In the genomic region with DNA sequence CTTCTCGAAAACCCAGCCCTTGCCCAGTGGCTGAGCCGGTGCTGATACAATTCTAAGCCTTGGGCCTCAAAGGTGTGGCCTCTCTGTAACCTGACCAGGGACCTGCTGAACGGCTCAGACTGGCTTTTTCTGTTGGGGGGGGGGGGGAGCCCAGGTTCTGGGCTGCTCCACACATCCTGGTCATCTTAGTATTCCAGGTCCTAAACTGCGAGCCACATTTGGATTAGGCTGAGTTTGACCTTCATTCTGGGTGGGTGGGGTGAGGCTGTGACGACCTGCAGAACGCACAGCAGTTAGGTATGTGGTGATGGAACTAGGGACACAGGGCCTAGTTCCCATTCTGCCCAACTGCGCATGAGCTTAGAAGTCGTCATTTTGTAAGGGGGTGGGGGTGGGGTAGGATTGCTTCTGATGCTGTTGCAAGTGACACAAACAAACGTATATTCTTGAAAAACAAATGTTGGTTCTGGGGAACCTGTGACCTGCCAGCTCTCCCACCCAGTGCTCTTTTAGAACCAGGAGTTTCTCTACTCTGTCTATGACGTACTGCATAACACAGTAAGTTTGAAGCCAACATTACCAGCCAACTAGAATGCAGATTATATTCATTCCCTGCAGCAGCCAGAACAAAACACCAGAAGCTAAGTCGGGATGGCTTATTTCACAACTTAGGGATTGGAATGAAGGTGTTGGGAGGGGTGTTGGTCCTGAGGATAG, we compare ENCODE assay signal across 9 mouse cellular contexts. TPM values are rescaled to one million over a fixed set of nuclear protein-coding genes. Genes with fewer than 3 reads are reported as not detected.
A peak's percentile ranks its signal among the peaks of the same experiment; 100 is the strongest.
DNase-seq lines count a peak whose midpoint lies in the region; TF ChIP-seq lines count a peak whose summit lies in the region.
"Had no signal": no experiment of that assay in that cellular context is flagged by ENCODE, and none has a peak within 500 bp of the region (broad histone marks: within the 10 kb centered on the region; RNA-seq: fewer than 3 reads in every experiment).

No protein-coding gene starts in this region.

- TF ChIP-seq CTCF in kidney, adult 2 months (conservative IDR thresholded peaks at IDR 0.05; ENCODE audit: insufficient read depth, insufficient read length, low read depth, low read length) = no peak
- TF ChIP-seq CTCF in E14TG2a.4 (conservative IDR thresholded peaks at IDR 0.05; ENCODE audit: low read length) = no peak

- DNase-seq in kidney, adult 2 months = no peak
- DNase-seq in kidney, postnatal 14 days = no peak
- DNase-seq in ZHBTc4 (ENCODE audit: low read depth, low spot score) = peak; percentile 77
- peak; percentile 22 for DNase-seq in lung, postnatal 36 days
- DNase-seq in ovary, postnatal 14 days (ENCODE audit: low spot score) = no peak
- no peak for DNase-seq in retina, postnatal 1 day
- DNase-seq: adrenal gland, postnatal 36 days; cerebellum, postnatal 14 days had no signal

- H3K4me1 ChIP-seq in kidney, adult 2 months (ENCODE audit: control insufficient read depth, insufficient read depth, low read length) = no peaks in the 10 kb centered on the region
- H3K4me1 ChIP-seq in E14TG2a.4 (replicated peaks; ENCODE audit: low read depth, low read length) = peaks cover 40% of the 10 kb centered on the region

- H3K4me3 ChIP-seq in kidney, adult 2 months (ENCODE audit: insufficient read depth, low read depth, low read length) = no peak overlapping the region
- H3K4me3 ChIP-seq in E14TG2a.4 (replicated peaks; ENCODE audit: low read length) = peak overlapping the region; percentile 23; the same call in 1 of the 2 replicates

- 58% methylated on average over 11 of the region's 11 CpGs for WGBS in kidney, adult 2 months

- no peaks in the 10 kb centered on the region for H3K36me3 ChIP-seq in kidney, adult 2 months (ENCODE audit: control insufficient read depth, insufficient read depth, low read length)
- H3K36me3 ChIP-seq in E14TG2a.4 (ENCODE audit: insufficient read depth, low read length) = no peaks in the 10 kb centered on the region

- no peak for TF ChIP-seq POLR2A in kidney, adult 2 months (IDR thresholded peaks at IDR 0.05; ENCODE audit: low read depth, low read length)

- peak overlapping the region; percentile 55; the same call in 1 of the 2 replicates for H3K27ac ChIP-seq in kidney, adult 2 months (ENCODE audit: insufficient read depth, low read depth, low read length)

- no peaks in the 10 kb centered on the region for H3K9me3 ChIP-seq in E14TG2a.4 (ENCODE audit: low read length)

- H3K27me3 ChIP-seq in kidney, adult 2 months (replicated peaks; ENCODE audit: control insufficient read depth, insufficient read depth, low read length) = no peaks in the 10 kb centered on the region
- H3K27me3 ChIP-seq in E14TG2a.4 (ENCODE audit: insufficient read depth, low read length) = 0 out of 2 replicates have a peak, but pooled peaks cover 2% of the 10 kb centered on the region

RNA-seq across cellular contexts. Expression of a gene that starts 9.7 kb away (rescaled TPM):
- 91.8 and 126 TPM in 2 replicates for polyA plus RNA-seq in kidney, adult 2 months (2012; rRNA removed)

RNA-seq across cellular contexts. Expression of a gene that starts 38.6 kb away (rescaled TPM):
- polyA plus RNA-seq in kidney, adult 2 months (2012; rRNA removed) = 9.4 and 10.7 TPM in 2 replicates

Comparison
In these comparisons a context has a peak if more than half of its experiments do, and no peak if none do; other contexts are left out.
1. DNase-seq: peak in ZHBTc4 (single experiment) and lung, postnatal 36 days (single experiment); none in kidney, adult 2 months (single experiment), kidney, postnatal 14 days (single experiment), ovary, postnatal 14 days (single experiment) and retina, postnatal 1 day (single experiment).